Mouse (Mus musculus): Measurements from ENCODE around the gene Gm17175. TPM values are rescaled to one million over a fixed set of nuclear protein-coding genes. Genes with fewer than 3 reads are reported as not detected.
"Not testable (repeated sequence)": the region's sequence is repeated elsewhere in the genome, so short reads cannot be mapped to it uniquely, and the experiment has no call there.

Gene Gm17175
- not detected in 2 replicates for total RNA-seq (2021)
- long read RNA-seq, experiment 1: 0 reads
- long read RNA-seq, experiment 2: 0 reads

- DNase-seq: not testable (repeated sequence)
Observed at GRCm38 (mm10) chr14:51573963-51574362, at the start of gene Gm17175. Gm17175 (minus strand) TSS chr14:51574063.

DNA sequence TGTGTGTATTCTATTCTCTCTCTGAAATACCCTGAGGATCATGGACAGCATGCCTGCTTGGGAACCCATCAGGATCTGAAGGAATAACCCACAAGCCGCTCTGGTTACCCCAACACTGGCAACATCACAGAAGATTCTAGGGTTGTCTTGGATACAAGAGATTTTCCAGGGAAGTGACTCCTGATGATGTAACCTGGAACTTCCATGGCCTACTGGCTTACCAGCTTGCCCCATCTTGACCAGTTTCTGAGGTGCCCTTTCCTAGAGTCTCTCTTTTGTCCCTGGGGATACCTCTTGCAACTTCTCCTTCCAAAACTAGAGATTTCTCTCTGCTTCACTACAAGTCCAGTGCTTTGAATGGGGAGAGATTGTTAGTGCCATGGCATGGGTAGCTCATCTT lies 37.3 kb upstream of the Gm17175 start, which contains the start of gene Gm17078:
Gm17078 (minus strand) TSS at position 101 of the 400 bp plus-strand sequence.
- DNase-seq: no peak

GRCm38 (mm10) chr14:51592039-51592438 lies 18.2 kb upstream of the Gm17175 start, which contains the start of gene Gm17174:
Gm17174 (minus strand) TSS chr14:51592139.
- not testable (repeated sequence) for DNase-seq

- no peak for DNase-seq
Observed at GRCm38 (mm10) chr14:51552490-51552889, 21.4 kb downstream of the Gm17175 start, which contains the start of gene Gm5622. Gm5622 (plus strand) TSS chr14:51552790.

Other genes with a start within 250 kb of the Gm17175 start
- gene Gm7247, start 212.3 kb downstream of the Gm17175 start, total RNA-seq (2021): not detected in 2 replicates
- not detected in 2 replicates for gene Vmn2r88, start 163.2 kb downstream of the Gm17175 start, total RNA-seq (2021)
- not detected in 2 replicates for gene Vmn2r89, start 122.2 kb downstream of the Gm17175 start, total RNA-seq (2021)
- not detected in 2 replicates for gene Gm5622, start 21.3 kb downstream of the Gm17175 start, total RNA-seq (2021)
- not detected in 2 replicates for gene Gm17174, start 18.1 kb upstream of the Gm17175 start, total RNA-seq (2021)
- not detected in 2 replicates for gene Gm17078, start 37.2 kb upstream of the Gm17175 start, total RNA-seq (2021)
- gene Gm4181, start 61.6 kb upstream of the Gm17175 start, total RNA-seq (2021): not detected in 2 replicates
- not detected in 2 replicates for gene Gm17079, start 121.4 kb upstream of the Gm17175 start, total RNA-seq (2021)
- gene Gm5800, start 143.1 kb upstream of the Gm17175 start, total RNA-seq (2021): not detected in 2 replicates
- not detected in 2 replicates for gene Ang4, start 199.5 kb upstream of the Gm17175 start, total RNA-seq (2021)
- gene AY358078, start 226.0 kb upstream of the Gm17175 start, total RNA-seq (2021): not detected in 2 replicates